Mouse (Mus musculus) urinary bladder, postnatal 14 days (tissue): ENCODE results near the gene Dennd2c.
"Not testable (repeated sequence)": the region's sequence is repeated elsewhere in the genome, so short reads cannot be mapped to it uniquely, and the experiment has no call there.

Source experiments
- DNase-seq: peaks from one replicate; pipeline ENCODE4 v3.0.0; 2021; ENCODE audit warnings: low spot score

Dennd2c gene

DNA sequence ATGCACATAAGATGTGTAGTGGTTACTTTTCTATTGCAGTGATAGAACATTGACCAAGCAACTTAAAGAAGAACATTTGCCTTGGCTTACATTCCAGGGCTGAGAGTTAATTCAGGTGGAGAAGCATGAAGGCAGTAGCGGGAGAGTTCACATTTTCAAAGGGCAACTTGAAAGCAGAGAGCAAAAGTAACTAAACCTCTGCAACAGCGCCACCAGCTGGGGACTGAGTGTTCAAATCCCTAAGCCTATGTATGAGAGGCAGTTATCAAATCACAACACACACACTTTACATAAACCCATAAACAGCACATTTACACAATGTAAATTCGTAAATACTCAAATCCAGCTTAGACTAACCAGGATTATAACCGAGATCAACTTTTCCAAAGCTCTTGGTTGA is 67.4 kb downstream of the Dennd2c start:
- peak; percentile 86 for DNase-seq

DNA sequence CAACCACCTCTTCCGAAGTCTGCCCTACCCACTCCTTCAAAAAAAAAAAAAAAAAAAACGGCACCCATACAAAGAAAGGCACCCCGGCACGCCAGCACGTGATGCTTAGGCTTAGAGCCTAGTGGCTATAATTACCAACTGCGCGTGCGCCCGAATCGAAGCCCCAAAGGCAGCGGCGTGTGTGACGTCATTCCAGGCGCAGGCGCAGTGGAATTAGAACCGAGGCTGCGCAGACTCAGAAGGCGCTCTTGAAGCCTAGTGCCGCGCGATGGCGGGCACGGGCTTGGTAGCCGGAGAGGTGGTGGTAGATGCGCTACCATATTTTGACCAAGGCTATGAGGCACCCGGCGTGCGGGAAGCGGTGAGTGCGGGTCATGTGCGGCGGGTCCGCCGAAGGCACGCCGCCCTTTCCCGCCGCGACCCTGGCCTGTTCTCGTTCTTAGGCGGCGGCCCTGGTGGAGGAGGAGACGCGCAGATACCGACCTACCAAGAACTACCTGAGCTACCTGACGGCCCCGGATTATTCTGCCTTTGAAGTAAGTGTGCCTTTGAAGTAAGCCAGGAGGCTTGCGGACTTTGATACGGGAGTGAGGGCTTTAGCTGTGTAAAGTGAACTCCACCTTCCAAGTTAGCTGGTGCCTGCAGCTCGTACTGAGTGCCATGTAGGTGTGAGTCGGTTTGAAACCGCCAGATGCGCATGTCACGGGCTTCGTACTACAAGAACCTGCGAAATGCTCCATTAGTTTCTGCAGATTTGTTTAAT is 69.3 kb downstream of the Dennd2c start, which contains the start of gene Bcas2:
Gene Bcas2 (plus strand): TSS at position 151 of the 763 bp plus-strand sequence.
- DNase-seq, result peak; percentile 99

DNA sequence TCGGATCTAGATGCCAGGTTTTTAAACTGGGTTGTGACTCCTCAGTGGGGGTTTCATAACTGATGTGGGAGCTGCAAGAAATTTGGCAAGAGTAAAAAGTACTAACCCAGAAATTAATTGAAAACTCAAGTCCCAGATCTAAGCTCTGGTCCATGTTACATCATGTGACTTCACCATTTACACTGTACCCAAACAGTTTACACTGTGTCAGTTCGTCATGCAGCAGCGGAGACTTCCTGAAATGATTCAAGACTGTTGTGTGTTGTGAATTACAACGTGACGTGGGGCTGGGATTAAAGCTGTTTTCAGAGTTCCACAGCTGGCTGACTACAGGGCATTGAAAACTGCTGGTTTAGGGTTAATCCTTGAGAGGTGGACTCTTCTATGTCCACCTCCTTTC is 70.2 kb downstream of the Dennd2c start:
- no peak for DNase-seq

DNA sequence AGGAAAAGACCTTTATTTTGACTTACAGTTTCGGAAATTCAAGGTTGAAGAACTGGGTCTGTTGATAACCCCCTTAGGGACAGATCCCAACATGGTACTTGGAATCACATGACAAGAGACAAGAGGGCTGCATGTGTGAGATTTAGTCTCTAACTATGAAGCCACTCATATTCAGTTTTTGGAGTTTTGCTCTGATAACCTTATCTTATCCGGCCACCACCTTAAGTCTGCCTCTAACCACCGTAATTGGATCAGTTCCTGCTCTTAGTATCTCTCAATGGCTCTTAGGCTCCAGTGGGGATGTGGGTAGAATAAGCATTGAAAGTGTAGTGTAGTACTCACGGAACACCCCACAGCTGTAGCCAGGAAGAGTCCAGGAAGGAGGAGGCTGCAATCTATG is 74.3 kb downstream of the Dennd2c start:
- DNase-seq, result no peak

DNA sequence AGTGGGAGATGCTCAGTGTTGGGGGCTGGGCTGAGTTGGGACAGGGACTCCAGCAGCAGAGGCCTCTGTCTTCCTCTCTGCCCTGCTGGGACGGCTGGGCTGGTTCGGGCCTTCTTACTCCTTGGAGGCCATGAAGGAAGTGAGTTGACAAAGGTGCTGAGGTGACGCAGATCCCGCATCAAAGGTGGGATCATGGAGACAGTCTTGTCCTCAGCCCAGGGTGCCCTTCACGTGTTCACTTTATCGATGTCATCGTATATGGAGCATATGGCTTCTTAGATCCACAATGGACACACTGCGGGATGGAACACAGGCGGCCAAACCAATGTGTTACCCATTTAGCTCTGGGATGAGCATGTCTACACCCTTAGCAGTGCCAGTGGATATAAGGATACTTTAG is 77.1 kb downstream of the Dennd2c start:
- no peak for DNase-seq

DNA sequence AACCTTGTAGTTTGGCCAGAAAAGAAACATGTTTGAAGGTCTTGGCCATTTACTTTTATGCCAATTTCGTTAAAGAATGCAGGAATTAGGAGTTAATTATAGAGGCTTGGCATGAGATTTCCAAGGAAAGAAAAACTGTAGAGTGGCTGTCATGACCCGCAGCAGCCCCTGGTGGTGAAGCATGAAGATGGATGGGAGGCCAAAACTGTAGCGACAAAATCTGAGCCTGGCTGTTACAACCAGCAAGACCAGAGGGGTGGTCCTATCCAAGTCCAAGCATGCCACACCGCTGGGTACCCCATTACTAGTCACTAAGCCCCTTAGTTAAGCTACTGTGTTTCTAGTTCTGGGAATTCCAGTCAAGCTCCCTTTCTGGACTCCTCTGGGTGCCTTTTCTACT is 78.8 kb downstream of the Dennd2c start:
- DNase-seq, result no peak

DNA sequence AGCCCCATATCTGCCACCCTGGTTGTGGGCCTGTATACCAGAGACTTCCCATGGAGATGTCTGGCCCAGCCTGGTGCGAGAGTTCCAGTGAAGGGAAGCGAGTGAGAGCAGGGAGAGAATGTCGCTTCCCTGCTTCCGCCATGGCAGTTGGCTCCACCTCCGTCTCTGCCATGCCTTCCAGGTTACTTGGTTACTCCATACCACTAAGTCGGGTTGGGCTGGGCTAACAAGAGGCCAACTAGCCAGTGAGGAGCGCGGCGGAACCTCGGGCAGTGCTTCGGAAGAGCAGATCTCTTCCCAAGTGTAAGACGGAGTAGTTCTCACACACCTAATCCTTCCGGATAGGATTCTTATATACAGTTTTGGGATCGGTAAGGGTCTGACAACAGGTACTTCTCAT is 80.4 kb downstream of the Dennd2c start:
- DNase-seq, result no peak

DNA sequence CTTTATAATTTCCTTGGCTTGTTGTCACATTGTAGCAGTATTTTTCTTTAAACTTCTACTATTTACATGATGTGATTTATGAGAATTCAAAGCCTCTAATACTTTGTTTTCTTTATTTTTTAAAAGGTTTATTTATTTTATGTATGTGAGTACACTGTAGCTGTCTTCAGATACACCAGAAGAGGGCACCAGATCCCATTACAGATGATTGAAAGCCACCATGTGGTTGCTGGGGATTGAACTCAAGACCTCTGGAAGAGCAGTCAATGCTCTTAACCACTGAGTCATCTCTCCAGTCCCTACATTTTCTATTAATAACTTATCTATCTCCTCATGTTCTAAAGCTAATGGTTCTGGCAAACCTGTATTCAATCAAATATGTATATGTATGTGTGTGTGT is 82.1 kb downstream of the Dennd2c start:
- not testable (repeated sequence) for DNase-seq

DNA sequence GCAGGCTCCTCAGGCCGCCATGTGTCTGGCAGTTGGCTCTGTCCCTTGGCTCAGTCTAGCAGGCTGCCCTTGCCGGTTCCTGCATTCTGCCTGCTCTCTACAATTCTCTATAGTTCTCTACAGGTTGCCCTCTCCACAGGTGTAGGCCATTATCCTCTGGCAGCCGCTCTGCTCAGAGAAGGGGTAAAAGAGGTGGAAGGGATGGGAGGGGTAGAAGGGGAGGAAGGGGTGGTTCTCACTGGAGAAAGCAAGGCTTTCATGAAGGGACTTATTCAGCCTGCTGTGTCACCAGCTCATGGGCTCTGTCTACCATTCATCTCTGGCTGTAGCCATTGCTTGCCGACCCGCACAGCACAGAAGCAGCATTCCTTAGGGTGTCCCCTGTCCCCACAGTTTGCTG is 86.0 kb downstream of the Dennd2c start:
- DNase-seq, result no peak

DNA sequence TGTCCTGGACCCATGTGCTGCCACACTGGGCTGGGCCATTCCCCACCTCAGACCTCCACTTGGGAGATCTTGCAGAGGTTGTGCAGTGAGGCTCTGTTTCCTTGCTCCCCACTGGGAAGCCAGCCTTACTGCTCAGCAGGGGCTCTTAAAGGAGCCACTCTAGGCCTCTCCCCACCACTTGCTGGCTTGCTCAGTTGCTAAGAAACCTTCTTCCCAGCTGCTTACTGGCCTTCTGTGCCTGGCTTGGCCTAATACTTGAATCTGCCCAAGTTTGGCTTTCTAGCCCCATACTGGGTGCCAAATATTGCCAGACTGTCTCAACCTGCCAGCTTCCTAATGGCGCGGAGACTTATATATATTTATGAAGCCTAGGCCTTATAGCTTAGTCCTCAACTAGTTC is 86.5 kb downstream of the Dennd2c start:
- DNase-seq, result no peak

DNA sequence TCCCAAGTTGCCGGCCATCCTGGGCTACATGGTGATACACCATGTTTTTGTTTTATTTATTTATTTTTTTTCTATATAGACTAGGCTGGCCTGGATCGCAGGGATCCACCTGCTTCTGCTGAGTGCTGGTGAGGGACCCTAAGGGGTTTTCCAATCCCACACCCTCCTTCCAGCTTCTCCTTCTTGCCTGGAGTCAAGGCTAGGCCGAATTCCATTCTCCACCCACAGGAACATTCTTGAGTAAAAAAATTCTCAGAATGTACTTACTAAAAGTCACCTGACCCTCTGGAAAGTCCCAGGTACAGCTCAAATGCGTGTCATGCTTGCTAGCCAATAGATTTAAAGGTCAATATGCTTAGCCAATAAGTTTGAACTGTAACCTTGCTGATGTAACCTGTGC is 89.8 kb downstream of the Dennd2c start:
- no peak for DNase-seq

DNA sequence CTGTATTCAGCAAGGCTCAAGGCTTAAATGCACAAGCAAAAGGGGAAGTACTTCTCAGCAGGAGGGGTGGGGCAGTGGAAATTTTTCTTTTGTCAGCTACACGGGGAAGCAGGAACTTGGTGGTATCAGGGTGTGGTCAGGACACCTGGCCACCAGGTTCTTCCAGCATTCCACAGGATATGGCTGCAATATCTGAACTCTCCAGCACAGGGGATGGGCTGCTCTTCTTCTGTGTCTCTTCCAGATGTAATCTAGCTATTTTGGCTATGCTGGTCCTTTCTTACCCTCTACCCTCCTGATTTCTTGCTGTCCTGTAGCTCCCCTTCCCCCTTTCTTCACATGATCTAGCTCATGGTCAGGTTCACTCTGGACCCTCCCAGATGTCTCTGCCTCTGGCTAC is 90.8 kb downstream of the Dennd2c start:
- no peak for DNase-seq

DNA sequence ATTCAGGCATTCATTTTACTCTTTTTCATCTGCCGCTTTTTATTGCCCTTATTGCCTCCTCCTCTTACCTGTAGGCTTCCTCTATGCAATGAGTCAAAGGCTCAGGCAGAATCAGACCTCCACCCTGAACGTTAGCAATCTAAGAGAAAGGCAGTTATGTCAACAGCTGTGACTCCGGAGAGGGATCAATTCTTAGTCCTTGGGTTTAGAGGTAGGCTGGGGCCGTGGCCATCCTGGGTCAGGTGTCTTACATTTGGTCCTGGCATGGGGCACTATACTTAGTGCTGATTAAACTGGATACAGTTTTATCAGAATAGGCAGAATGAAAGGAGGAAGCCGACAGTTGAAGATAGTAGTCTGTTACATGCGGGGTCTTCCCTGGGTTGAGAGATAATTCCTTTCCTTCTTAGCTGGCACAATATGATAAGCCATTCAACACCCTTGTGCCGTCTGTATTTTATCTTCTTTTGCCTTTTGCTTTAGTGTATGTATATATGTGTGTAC is 94.0 kb downstream of the Dennd2c start:
- no peak for DNase-seq

DNA sequence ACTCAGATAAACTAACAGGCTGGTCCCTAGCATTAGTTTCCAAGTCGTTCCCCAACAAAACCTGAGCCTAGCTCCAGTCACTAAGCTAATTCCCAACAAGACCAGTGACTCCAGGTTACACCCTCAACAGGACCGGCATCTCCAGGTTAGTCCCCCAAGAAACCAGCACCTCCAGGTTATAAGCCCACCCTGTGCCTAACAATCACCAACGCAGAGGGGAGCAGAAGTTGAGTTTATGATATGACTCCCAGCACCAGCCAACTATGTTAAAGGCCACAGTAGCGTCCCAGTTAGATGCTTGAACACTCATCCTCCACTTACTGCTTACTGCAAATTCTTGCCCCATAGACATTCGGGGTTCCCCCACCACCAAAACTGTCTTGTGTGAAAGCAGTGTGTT is 97.0 kb downstream of the Dennd2c start:
- DNase-seq, result no peak

DNA sequence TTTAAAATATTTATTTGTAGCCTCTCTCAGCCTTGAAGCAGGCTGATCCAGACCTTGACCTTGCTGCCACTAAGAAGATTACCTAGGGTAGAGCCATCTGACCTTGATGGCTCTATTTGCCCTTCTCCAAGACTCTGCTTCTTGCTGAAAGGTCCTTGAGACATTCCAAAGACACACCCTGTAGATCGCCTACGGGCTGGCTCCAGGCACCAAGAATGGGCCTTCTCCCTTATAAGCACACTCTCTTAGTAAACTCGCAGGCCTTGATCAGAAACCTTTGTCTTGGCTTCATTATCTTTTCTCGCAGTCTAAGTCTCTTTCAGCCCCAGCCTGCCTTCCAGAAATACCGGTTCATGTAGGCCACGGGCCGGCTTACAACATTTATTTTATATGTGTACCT is 98.7 kb downstream of the Dennd2c start:
- not testable (repeated sequence) for DNase-seq

DNA sequence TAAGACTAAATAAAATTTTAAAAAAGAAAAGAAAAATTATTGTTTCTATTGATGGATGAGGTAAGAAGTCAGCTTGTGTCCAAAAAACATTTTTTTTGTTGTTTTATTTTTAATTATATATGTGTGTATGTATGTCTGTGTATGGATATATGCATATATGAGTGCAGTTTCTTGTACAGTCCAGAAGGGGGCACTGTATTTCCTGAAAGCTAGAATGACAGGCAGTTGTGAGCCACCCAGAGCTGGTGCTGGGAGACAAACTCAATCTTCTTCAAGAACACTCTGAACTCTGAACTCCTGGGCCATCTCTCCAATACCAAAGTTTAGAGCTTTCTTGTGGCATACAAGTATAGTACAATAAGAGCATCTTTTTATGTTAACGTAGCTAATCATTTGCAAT is 101.2 kb downstream of the Dennd2c start:
- no peak for DNase-seq

DNA sequence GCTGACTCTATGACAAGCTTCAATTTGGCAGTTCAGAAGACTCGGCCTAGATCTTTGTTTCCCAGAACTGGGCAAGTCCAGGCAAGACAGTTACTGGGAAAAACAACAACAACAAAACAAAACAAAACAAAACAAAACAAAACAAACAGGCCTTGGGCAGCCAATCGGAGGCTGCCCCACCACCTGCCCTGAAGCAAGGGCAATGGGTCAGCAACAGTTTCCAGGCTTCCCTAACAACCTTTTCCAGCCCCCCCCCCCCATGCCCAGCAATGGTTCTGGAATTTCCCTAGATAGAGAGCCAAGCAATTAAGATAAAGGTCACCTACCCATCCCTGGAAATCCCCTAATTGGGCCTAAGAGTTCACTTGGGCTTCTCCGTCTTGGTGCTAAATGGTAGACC is 102.0 kb downstream of the Dennd2c start:
- no peak for DNase-seq

DNA sequence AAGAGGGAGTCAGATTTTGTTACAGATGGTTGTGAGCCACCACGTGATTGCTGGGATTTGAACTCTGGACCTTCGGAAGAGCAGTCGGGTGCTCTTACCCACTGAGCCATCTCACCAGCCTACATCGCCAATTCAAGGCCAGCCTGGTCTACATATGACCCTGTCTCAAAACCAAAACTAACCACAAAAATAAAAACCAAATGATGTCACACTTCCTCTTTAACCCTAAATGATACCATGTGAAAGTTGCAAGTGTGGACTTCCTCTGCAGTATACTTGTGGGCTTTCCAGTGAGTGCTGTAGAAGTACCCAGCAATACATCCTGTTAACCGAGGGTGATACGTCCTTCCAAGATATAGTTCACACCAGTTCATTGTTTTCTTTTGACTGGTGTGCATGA is 104.0 kb downstream of the Dennd2c start:
- DNase-seq, result no peak

DNA sequence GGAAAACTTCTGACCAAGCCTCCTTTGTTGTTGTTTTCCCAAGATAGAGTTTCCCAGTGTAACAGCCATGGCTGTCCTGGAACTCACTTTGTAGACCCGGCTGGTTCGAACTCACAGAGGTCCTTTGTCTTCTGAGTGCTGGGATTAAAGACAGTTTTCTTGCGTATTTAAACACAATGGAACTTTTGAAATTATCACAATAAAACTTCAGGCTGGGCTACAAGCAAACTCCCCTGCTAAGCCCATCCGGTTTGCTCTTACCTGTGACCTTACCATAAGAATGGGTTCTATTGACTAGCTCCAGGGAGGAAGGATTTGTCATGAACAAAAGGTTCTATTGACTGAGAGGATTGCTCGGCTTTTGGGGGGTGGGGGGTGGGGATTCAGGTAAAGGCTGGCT is 105.3 kb downstream of the Dennd2c start:
- no peak for DNase-seq

DNA sequence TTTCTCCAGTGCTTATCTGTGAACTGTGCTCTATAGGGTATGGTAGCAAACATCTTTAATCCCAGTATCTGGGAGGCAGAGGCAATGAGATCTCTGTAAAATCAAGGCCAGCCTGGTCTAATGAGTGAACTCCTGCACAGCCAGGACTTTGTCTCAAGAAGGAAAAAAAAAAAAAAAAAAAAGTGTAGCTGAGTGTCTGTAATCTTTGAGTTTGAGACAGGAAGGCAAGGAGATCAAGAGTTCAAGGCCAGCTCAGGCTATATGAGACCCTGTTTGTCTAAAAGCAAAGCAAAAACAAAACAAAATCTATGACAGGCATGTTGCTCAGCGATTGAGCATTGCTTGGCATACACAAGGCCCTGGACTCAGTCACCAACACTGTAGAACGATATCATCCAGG is 105.8 kb downstream of the Dennd2c start:
- no peak for DNase-seq

DNA sequence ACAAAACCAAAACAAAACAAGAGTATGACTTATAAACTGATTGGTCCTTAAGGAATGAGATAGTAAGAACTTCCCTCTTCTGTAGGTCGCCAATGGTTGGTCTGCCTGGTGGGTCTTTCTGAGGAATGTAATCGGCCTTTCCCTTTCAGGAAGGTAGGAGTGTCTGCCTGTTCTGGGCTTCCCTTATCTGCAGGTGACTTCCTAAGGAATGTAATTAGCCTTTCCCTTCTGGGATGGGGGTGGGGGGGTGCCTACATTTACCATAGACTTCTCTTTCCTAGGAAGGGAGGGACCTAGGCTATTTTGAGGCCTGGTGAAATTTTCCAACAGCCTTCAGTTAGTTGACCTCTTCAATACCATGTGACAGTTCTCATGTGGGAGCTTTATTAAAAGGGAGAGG is 108.7 kb downstream of the Dennd2c start:
- no peak for DNase-seq

DNA sequence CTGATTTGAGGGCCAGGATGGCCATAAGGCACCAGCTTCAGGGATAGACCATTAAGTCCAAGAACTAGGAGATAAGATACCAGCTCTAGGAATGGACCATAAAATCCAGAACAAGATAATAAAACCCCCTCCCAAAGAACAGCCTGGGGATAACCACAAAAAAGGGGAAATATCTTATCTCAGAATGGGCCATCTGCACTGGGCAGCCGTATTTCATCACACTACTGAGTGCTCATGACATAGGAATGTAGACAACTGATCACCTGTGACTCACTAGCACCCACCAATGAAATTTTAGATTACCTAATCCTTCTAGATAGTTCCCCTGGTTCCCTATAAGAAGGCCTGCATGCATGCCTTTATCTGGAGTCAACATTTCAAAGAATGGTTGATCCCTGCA is 109.7 kb downstream of the Dennd2c start:
- no peak for DNase-seq

DNA sequence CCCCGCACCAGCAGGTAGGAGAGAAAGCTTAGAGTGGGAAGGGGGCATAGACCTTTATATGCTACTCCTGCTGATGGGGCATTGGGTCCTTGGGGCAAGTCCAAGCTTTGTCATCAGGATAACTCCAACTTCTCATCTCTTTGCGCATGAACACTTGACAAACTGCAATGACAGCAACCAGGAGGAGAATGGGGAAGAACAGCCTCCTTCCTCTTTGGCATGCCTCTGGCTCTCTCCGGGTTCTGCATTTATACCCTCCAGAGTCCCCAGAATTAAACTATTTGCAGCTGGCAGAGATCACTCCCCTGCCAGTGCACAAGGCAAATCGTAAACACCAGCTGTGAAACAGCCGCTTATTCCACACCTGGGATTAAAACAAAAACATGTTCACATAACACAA is 111.1 kb downstream of the Dennd2c start:
- DNase-seq, result no peak

DNA sequence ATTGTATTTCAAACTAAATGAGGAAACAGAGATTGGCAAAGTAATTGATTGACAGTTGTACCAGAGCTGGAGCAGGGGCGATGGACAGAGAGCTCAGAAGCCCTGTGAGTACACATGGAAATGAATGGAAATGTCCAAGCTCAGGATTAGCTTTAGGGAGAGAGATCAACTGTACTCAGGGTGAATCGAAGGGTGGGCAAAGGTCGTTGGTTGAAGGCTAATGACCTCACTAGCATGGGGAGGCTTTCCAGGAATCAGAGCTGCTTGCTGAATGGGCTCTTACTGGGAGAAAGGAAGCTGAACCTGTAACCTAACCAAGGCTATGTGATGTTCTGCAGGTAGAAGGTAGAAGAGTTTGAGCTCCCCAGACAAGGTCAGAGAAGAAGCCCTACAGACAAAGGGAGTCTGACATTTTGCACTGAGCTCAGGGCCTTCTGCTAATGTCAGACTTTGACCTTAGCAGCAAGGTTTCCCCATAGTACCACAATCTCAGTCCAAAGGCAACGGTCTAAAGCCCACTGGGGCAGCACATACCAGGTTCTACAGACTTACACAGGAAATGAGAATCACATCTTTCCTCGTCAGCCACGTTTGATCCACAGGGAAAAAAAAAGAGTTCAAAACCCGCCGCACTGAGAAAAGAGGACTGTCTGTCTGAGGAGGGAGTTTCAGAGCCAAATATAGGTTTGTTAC is 112.3 kb downstream of the Dennd2c start:
- DNase-seq, result no peak
